Mouse (Mus musculus) liver, adult 2 months (tissue): ENCODE data around the gene Fto. TPM values are rescaled to one million over a fixed set of nuclear protein-coding genes. Genes with fewer than 3 reads are reported as not detected.

Experiments used
- DNase-seq: peaks from one replicate; pipeline ENCODE4 v3.0.0-alpha.2; 2011; ENCODE audit warnings: low read depth, low spot score; ENCODE audit errors: extremely low read depth
- H3K27ac ChIP-seq: fragments of 200-500 bp; replicated peaks from 2 replicates; pipeline ENCODE4 v1.5.1; 2012; ENCODE audit warnings: low read depth, mild to moderate bottlenecking, control low read depth, inconsistent platforms, low read length; ENCODE audit not compliant: insufficient read depth
- H3K27me3 ChIP-seq: fragments of 200-500 bp; 2 replicates; pipeline ENCODE4 v1.6.1; 2012; ENCODE audit warnings: mild to moderate bottlenecking, moderate library complexity, low read length, inconsistent platforms; ENCODE audit not compliant: control insufficient read depth, insufficient read depth
- H3K36me3 ChIP-seq: fragments of 200-500 bp; 2 replicates; pipeline ENCODE4 v1.6.1; 2012; ENCODE audit warnings: low read length, inconsistent platforms; ENCODE audit not compliant: control insufficient read depth, insufficient read depth
- H3K4me1 ChIP-seq: fragments of 200-500 bp; 2 replicates; pipeline ENCODE4 v1.6.1; 2011; ENCODE audit warnings: low read length; ENCODE audit not compliant: control insufficient read depth, insufficient read depth
- H3K4me3 ChIP-seq: fragments of 200-500 bp; 2 replicates; pipeline ENCODE4 v1.5.1; 2011; ENCODE audit warnings: low read depth, mild to moderate bottlenecking, control low read depth, low read length, moderate library complexity; ENCODE audit not compliant: insufficient read depth
- H3K79me2 ChIP-seq: fragments of 200-500 bp; 2 replicates; pipeline ENCODE4 v1.6.1; 2012; ENCODE audit warnings: inconsistent platforms, mild to moderate bottlenecking, low read length, moderate library complexity; ENCODE audit not compliant: control insufficient read depth, insufficient read depth
- H3K9ac ChIP-seq: fragments of 200-500 bp; 2 replicates; pipeline ENCODE4 v1.6.1; 2012; ENCODE audit warnings: low read depth, mild to moderate bottlenecking, control low read depth, inconsistent platforms, low read length
- CTCF ChIP-seq: fragments of 200-500 bp; IDR thresholded peaks from 2 replicates; pipeline ENCODE4 v1.5.1; 2011; ENCODE audit warnings: low read depth, low read length, control low read depth
- POLR2A ChIP-seq: fragments of 200-500 bp; IDR thresholded peaks from 2 replicates; pipeline ENCODE4 v1.6.1; 2011; ENCODE audit warnings: low read length, control low read depth; ENCODE audit not compliant: insufficient read depth; ENCODE audit errors: extremely low read depth
- WGBS: fragments of 180-500 bp; shearing (Covaris S2); methylation state at CpG from one replicate; pipeline ENCODE4 v1.1.7; 2018; 5-methylcytosine and 5-hydroxymethylcytosine counted together
- polyA plus RNA-seq: library from polyadenylated mRNA; depleted of rRNA; stranded (reverse); fragments of >200 nt; gene quantifications from 2 replicates; pipeline ENCODE4 v1.2.3, GENCODE M21; 2012
- total RNA-seq: library from RNA; depleted of rRNA; stranded (reverse); fragments of >200 nt; gene quantifications from 2 replicates; pipeline ENCODE4 v1.2.3, GENCODE M21; 2014

Fto gene
- total and polyA plus RNA-seq, 2 experiments = 14.1 to 15.6 TPM

DNA sequence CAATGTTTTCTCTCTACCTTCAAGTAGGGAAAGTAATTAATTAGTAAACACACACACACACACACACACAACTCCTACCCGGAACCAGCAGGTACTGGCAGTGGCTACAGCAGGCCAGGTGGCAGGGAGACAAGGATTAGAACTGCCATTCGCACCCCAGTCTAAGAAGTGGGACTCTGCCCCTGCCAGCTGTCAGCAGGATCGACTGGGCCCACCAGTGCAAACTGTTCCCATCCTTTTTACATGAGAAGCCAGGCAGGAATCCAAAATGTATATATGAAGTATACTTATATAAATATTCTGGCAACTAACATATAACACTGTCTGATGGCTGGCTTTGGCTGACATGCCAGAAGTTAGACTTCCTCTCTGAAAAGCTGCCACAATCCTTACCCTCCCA, 250.0 kb downstream of the Fto start:
- Histone ChIP-seq H3K4me1 (peaks cover 7% of the 10 kb centered on the region; the same call in 1 of the 2 replicates), H3K9ac (no peak overlapping the region), H3K27me3 (no peaks in the 10 kb centered on the region), H3K79me2 (no peaks in the 10 kb centered on the region; the same call in 1 of the 2 replicates), H3K27ac (no peak overlapping the region), H3K4me3 (no peak overlapping the region), H3K36me3 (no peaks in the 10 kb centered on the region)
- no peak for TF ChIP-seq POLR2A
- no peak for TF ChIP-seq CTCF
- 89% methylated on average over 3 of the region's 3 CpGs for WGBS
- no peak for DNase-seq

GRCm38 (mm10) chr8:91565869-91566502, 252.7 kb downstream of the Fto start:
- no peak for TF ChIP-seq CTCF
- TF ChIP-seq POLR2A = no peak
- WGBS = 72% methylated on average over 12 of the region's 12 CpGs
- Histone ChIP-seq H3K27me3 (no peaks in the 10 kb centered on the region), H3K4me1 (peaks cover 10% of the 10 kb centered on the region), H3K27ac (no peak overlapping the region), H3K79me2 (no peaks in the 10 kb centered on the region; the same call in 1 of the 2 replicates), H3K4me3 (no peak overlapping the region), H3K36me3 (no peaks in the 10 kb centered on the region), H3K9ac (no peak overlapping the region)
- DNase-seq = no peak

DNA sequence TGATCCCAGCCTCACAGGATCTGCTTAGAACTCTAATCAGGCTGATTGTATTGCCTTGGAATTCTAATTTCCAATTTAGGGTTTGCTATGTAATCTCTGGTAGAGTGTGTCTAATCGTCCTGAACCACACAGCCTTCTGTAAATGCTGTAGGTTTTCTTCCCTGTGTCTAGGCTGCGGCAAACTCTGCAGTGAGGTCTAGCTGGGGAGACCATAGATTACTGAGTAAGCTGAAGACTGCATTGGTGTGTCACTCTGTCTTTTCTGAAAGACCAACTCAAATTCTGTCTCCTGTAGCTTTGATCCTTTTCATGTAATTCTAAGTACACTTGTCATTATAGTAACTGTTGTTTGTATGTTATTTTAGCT, 253.2 kb downstream of the Fto start:
- 89% methylated on average over 2 of the region's 2 CpGs for WGBS
- Histone ChIP-seq H3K9ac (no peak overlapping the region), H3K36me3 (no peaks in the 10 kb centered on the region), H3K27ac (no peak overlapping the region), H3K27me3 (no peaks in the 10 kb centered on the region), H3K79me2 (no peaks in the 10 kb centered on the region; the same call in 1 of the 2 replicates), H3K4me3 (no peak overlapping the region), H3K4me1 (peaks cover 10% of the 10 kb centered on the region)
- no peak for TF ChIP-seq POLR2A
- DNase-seq = no peak

DNA sequence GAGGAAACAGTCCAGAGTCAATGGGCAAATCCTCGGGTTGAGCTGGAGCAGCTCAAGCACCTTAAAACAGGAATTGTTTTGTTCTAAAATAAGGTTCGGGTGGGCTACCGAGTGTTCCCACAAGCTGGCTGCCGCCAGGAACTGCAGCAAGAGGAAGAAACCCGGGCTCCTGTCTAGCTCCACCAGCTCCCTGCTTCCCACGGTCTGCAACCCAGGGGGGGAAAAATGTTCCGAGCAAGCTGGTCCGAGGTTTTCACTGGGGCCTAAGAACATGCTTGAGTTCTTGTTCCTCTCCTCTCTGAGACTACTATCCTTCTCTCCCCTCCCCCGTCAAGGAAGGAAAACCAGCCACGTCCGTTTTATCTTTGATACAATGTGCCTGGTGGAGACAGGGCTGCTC, 256.5 kb downstream of the Fto start:
- no peak overlapping the region for H3K27ac ChIP-seq
- no peak overlapping the region for H3K4me3 ChIP-seq
- no peak for DNase-seq
- H3K79me2 ChIP-seq = no peaks in the 10 kb centered on the region; the same call in 1 of the 2 replicates
- no peak overlapping the region for H3K9ac ChIP-seq
- 67% methylated on average over 11 of the region's 11 CpGs for WGBS
- no peaks in the 10 kb centered on the region for H3K27me3 ChIP-seq
- TF ChIP-seq POLR2A (no peak), CTCF (no peak)
- no peaks in the 10 kb centered on the region for H3K36me3 ChIP-seq
- H3K4me1 ChIP-seq = peaks cover 3% of the 10 kb centered on the region; the same call in 1 of the 2 replicates

GRCm38 (mm10) chr8:91570809-91571208, 257.5 kb downstream of the Fto start:
- Histone ChIP-seq H3K27me3 (no peaks in the 10 kb centered on the region), H3K36me3 (no peaks in the 10 kb centered on the region), H3K4me1 (peaks cover 3% of the 10 kb centered on the region; the same call in 1 of the 2 replicates), H3K4me3 (no peak overlapping the region), H3K27ac (no peak overlapping the region), H3K79me2 (no peaks in the 10 kb centered on the region; the same call in 1 of the 2 replicates), H3K9ac (no peak overlapping the region)
- DNase-seq = no peak
- TF ChIP-seq CTCF = no peak
- no peak for TF ChIP-seq POLR2A
- 66% methylated on average over 7 of the region's 7 CpGs for WGBS

- 93% methylated on average over 4 of the region's 4 CpGs for WGBS
These were observed 258.7 kb downstream of the Fto start for GRCm38 (mm10) chr8:91571978-91572377.

More at GRCm38 (mm10) chr8:91571978-91572377, 258.7 kb downstream of the Fto start:
- Histone ChIP-seq H3K27me3 (no peaks in the 10 kb centered on the region), H3K4me3 (no peak overlapping the region), H3K9ac (no peak overlapping the region), H3K27ac (no peak overlapping the region), H3K4me1 (peaks cover 3% of the 10 kb centered on the region; the same call in 1 of the 2 replicates), H3K79me2 (no peaks in the 10 kb centered on the region; the same call in 1 of the 2 replicates), H3K36me3 (no peaks in the 10 kb centered on the region)
- DNase-seq = no peak
- no peak for TF ChIP-seq CTCF
